Mouse (Mus musculus): ENCODE data around the gene Snrpg. TPM values are rescaled to one million over a fixed set of nuclear protein-coding genes. Genes with fewer than 3 reads are reported as not detected.
"Not testable (repeated sequence)": the region's sequence is repeated elsewhere in the genome, so short reads cannot be mapped to it uniquely, and the experiment has no call there.

Gene Snrpg
- polyA plus RNA-seq, 1 experiment = 60.7 TPM

DNA sequence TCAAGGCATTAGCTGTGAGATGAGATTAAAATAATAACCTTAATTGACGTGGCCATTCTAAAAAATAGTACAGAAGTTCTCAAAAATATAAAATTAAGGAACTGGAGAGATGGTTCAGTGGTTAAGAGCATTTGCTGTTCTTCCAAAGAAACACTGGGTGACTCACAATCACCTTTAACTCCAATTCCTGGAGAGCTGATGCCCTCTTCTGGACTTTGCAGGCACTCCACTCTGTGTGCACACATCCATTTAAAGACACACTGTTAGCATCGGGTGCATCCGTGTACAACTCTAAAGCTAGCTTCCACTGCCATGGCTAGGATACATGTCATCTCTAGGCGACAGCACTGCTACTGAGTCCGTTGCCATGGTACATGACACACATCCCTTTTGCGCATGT is 41.2 kb upstream of the Snrpg start:
- Histone ChIP-seq H3K27ac (ENCODE audit: insufficient read depth, low read length) (no peak overlapping the region), H3K27me3 (ENCODE audit: control insufficient read depth, insufficient read depth, low read length) (no peaks in the 10 kb centered on the region)
- 92% methylated on average over 6 of the region's 6 CpGs for WGBS

DNA sequence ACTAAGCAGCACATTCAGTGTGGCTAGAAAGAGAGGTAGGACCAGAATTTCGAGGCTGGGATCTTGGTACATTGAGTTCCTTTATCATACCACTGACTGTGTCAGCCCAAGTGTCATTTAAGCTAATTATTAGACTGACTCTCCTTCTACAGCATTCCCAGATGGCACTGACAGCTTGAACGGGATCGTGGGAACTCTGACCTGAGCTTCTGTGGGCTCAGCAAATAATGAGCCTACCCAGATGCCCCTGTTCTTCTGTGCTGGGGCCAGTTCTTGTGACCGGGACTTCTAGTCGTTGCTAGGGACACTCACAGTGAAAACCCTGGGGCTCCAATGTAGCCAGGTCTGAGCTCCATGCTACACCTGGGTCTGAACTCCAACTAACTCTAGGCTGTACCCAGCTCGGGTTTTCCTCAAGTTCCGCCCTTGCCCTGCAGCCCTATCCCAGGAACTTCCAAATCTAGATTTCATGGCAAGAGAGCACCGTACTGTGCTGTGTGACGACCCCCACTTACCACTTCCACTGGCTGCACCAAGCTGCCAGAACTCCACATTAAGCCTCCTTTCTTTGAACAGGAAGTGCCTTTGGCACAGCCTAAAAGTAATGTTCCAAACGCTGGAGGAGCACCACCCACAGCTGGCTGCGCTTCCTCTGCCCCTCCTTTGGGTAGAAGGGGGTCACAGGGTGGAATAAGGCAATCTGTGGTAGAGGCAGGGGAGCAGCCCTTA is 35.8 kb upstream of the Snrpg start:
- no peaks in the 10 kb centered on the region for H3K4me1 ChIP-seq (ENCODE audit: control insufficient read depth, insufficient read depth, insufficient read length)
- H3K36me3 ChIP-seq (ENCODE audit: control insufficient read depth, insufficient read depth, low read length) = no peaks in the 10 kb centered on the region
- whole genome bisulfite sequencing = 65% methylated on average over 11 of the region's 11 CpGs
- no peak for DNase-seq (ENCODE audit: low read depth in 1 of 2, low spot score in 2 of 2)
- no peaks in the 10 kb centered on the region for H3K27me3 ChIP-seq (ENCODE audit: control insufficient read depth, insufficient read depth, low read length)
- no peak overlapping the region for H3K4me3 ChIP-seq (ENCODE audit: extremely low read depth, insufficient read depth, insufficient read length)
- no peak overlapping the region for H3K27ac ChIP-seq (ENCODE audit: insufficient read depth, low read length)
- no peak for TF ChIP-seq CTCF (IDR thresholded peaks at IDR 0.05; ENCODE audit: extremely low read depth, insufficient read depth, insufficient read length, insufficient replicate concordance)
- no peak for TF ChIP-seq POLR2A (IDR thresholded peaks at IDR 0.05; ENCODE audit: low read depth, low read length)

More for the DNA sequence above, 41.2 kb upstream of the Snrpg start:
- TF ChIP-seq POLR2A (IDR thresholded peaks at IDR 0.05; ENCODE audit: low read depth, low read length) (no peak), CTCF (IDR thresholded peaks at IDR 0.05; ENCODE audit: extremely low read depth, insufficient read depth, insufficient read length, insufficient replicate concordance) (no peak)
- Histone ChIP-seq H3K4me1 (ENCODE audit: control insufficient read depth, insufficient read depth, insufficient read length) (no peaks in the 10 kb centered on the region), H3K36me3 (ENCODE audit: control insufficient read depth, insufficient read depth, low read length) (no peaks in the 10 kb centered on the region), H3K4me3 (ENCODE audit: extremely low read depth, insufficient read depth, insufficient read length) (no peak overlapping the region)
- DNase-seq (ENCODE audit: low read depth in 1 of 2, low spot score in 2 of 2) = no peak

DNA sequence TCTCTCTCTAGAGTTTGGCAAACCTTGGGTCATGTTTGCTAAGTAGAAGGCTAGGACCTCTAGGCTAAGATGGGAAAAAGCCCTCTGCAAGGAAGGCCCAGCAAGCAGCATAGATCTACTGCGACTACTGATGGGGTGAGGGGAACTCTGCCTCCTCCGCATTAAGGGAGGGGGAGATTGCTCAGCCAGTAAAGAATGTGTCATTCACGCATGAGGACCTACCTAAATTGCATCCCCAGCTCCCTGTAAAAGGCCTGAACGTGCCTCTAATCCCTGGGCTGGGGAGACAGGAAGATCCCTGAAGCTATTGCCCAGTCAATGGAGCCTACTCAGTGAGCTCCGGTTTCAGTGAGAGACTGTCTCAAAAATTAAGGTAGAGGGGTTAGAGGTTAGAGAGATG is 35.2 kb upstream of the Snrpg start:
- no peaks in the 10 kb centered on the region for H3K27me3 ChIP-seq (ENCODE audit: control insufficient read depth, insufficient read depth, low read length)
- TF ChIP-seq CTCF (IDR thresholded peaks at IDR 0.05; ENCODE audit: extremely low read depth, insufficient read depth, insufficient read length, insufficient replicate concordance) = no peak
- TF ChIP-seq POLR2A (IDR thresholded peaks at IDR 0.05; ENCODE audit: low read depth, low read length) = no peak
- H3K27ac ChIP-seq (ENCODE audit: insufficient read depth, low read length) = no peak overlapping the region
- H3K4me1 ChIP-seq (ENCODE audit: control insufficient read depth, insufficient read depth, insufficient read length) = no peaks in the 10 kb centered on the region
- no peak overlapping the region for H3K4me3 ChIP-seq (ENCODE audit: extremely low read depth, insufficient read depth, insufficient read length)
- no peak for DNase-seq (ENCODE audit: low read depth in 1 of 2, low spot score in 2 of 2)
- no peaks in the 10 kb centered on the region for H3K36me3 ChIP-seq (ENCODE audit: control insufficient read depth, insufficient read depth, low read length)
- WGBS = 88% methylated on average over 5 of the region's 5 CpGs

DNA sequence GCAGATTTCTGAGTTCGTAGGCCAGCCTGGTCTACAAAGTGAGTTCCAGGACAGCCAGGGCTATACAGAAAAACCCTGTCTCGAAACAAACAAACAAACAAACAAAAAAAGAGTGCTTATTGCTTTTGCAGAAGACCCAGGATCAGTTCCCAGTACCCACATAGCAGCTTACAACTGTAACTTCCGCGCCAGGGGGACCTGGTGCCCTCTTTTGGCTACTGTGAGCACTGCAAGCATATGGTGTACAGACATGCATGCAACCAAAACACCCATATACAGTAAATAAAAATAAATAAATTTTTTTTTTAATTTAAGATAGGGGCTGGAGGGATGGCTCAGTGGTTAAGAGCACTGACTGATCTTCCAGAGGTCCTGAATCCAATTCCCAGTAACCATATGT is 34.8 kb upstream of the Snrpg start:
- not testable (repeated sequence) for DNase-seq (ENCODE audit: low read depth in 1 of 2, low spot score in 2 of 2); H3K4me3 ChIP-seq (ENCODE audit: extremely low read depth, insufficient read depth, insufficient read length); H3K27me3 ChIP-seq (ENCODE audit: control insufficient read depth, insufficient read depth, low read length); H3K36me3 ChIP-seq (ENCODE audit: control insufficient read depth, insufficient read depth, low read length); H3K4me1 ChIP-seq (ENCODE audit: control insufficient read depth, insufficient read depth, insufficient read length); H3K27ac ChIP-seq (ENCODE audit: insufficient read depth, low read length)
- 85% methylated on average over 4 of the region's 4 CpGs for WGBS

DNA sequence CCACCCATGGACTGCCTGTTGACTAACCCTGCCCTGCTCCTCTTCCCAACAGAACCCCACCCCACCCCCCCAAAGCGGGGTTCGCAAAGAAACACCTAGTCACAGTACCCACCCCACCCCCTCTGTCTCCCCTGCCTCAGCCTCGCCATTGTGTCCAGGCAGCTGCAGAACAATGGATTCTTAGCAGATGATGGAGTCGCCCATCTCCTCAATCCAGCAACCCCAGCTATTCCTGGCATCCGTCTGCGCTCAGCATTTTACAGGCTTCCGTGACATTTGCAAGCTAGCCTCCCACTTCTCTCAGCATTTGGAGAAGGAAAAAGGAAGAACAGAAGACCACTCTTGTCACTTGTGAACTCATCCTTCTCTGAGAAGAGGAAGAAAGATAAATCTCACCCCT is 27.4 kb upstream of the Snrpg start:
- H3K36me3 ChIP-seq (ENCODE audit: control insufficient read depth, insufficient read depth, low read length) = no peaks in the 10 kb centered on the region
- WGBS = 40% methylated on average over 7 of the region's 7 CpGs
- no peaks in the 10 kb centered on the region for H3K4me1 ChIP-seq (ENCODE audit: control insufficient read depth, insufficient read depth, insufficient read length)
- DNase-seq (ENCODE audit: low read depth in 1 of 2, low spot score in 2 of 2) = no peak
- no peaks in the 10 kb centered on the region for H3K27me3 ChIP-seq (ENCODE audit: control insufficient read depth, insufficient read depth, low read length)
- H3K4me3 ChIP-seq (ENCODE audit: extremely low read depth, insufficient read depth, insufficient read length) = no peak overlapping the region
- H3K27ac ChIP-seq (ENCODE audit: insufficient read depth, low read length) = no peak overlapping the region
- TF ChIP-seq CTCF (IDR thresholded peaks at IDR 0.05; ENCODE audit: extremely low read depth, insufficient read depth, insufficient read length, insufficient replicate concordance) (no peak), POLR2A (IDR thresholded peaks at IDR 0.05; ENCODE audit: low read depth, low read length) (no peak)

DNA sequence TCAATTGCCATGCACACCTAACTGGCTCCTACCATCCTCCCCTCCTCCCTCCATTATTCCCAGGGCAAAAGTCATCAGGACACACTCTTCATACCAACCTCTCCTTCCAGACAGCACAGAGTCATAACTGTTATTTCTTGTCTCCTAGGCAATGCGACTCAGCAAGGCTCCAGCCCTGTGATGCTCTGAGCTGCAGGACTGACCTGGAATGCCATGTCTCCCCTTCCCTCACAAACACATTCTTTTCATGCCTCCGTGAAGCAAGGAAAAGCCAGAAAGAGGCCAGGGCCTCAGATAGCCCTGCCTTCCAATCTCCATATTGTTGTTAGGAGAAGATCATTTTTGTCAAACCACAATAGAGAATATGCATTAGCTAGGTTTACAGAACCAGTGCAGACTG is 25.0 kb upstream of the Snrpg start:
- no peaks in the 10 kb centered on the region for H3K27me3 ChIP-seq (ENCODE audit: control insufficient read depth, insufficient read depth, low read length)
- H3K27ac ChIP-seq (ENCODE audit: insufficient read depth, low read length) = no peak overlapping the region
- TF ChIP-seq CTCF (IDR thresholded peaks at IDR 0.05; ENCODE audit: extremely low read depth, insufficient read depth, insufficient read length, insufficient replicate concordance) (no peak), POLR2A (IDR thresholded peaks at IDR 0.05; ENCODE audit: low read depth, low read length) (no peak)
- WGBS = 81% methylated on average over 2 of the region's 2 CpGs
- no peak overlapping the region for H3K4me3 ChIP-seq (ENCODE audit: extremely low read depth, insufficient read depth, insufficient read length)
- H3K36me3 ChIP-seq (ENCODE audit: control insufficient read depth, insufficient read depth, low read length) = no peaks in the 10 kb centered on the region
- no peak for DNase-seq (ENCODE audit: low read depth in 1 of 2, low spot score in 2 of 2)
- H3K4me1 ChIP-seq (ENCODE audit: control insufficient read depth, insufficient read depth, insufficient read length) = no peaks in the 10 kb centered on the region

DNA sequence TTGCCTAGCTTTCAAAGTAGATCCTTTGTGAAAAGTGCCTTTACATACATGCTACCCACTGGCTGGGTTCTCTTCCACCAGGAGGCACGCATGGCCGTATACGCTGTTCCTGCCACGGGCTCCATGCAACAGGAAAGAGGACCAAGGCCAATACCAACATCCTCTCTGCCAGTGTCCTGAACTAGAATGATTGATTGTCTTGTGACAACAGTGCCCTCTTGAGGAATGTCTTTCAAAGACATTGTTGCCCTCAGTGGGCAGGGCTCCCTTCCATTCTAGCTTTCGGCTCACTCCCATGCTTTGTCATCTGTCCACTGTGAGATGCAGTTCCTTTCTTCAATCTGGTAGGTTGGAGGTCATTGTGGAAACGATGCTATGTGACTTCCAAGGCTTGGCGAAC is 21.8 kb upstream of the Snrpg start:
- DNase-seq (ENCODE audit: low read depth in 1 of 2, low spot score in 2 of 2) = no peak
- TF ChIP-seq POLR2A (IDR thresholded peaks at IDR 0.05; ENCODE audit: low read depth, low read length) = no peak
- no peak for TF ChIP-seq CTCF (IDR thresholded peaks at IDR 0.05; ENCODE audit: extremely low read depth, insufficient read depth, insufficient read length, insufficient replicate concordance)

More for the DNA sequence above, 21.8 kb upstream of the Snrpg start:
- H3K4me3 ChIP-seq (ENCODE audit: extremely low read depth, insufficient read depth, insufficient read length) = no peak overlapping the region
- no peaks in the 10 kb centered on the region for H3K27me3 ChIP-seq (ENCODE audit: control insufficient read depth, insufficient read depth, low read length)
- WGBS = 45% methylated on average over 7 of the region's 7 CpGs
- no peaks in the 10 kb centered on the region for H3K4me1 ChIP-seq (ENCODE audit: control insufficient read depth, insufficient read depth, insufficient read length)
- H3K36me3 ChIP-seq (ENCODE audit: control insufficient read depth, insufficient read depth, low read length) = no peaks in the 10 kb centered on the region
- H3K27ac ChIP-seq (ENCODE audit: insufficient read depth, low read length) = no peak overlapping the region
